Mouse (Mus musculus) megakaryocyte progenitor cell, adult 5-6 weeks (primary cell): Measurements from ENCODE around the gene Ube2j2. TPM values are rescaled to one million over a fixed set of nuclear protein-coding genes. Genes with fewer than 3 reads are reported as not detected.

ENCODE experiments used
- ATAC-seq: replicated peaks from 2 replicates; pipeline ENCODE4 v1.8.0; 2016; ENCODE audit warnings: mild to moderate bottlenecking, moderate TSS enrichment, inconsistent platforms; ENCODE audit not compliant: poor library complexity
- total RNA-seq, 2 experiments: library from RNA; stranded (forward) in 1 of 2; stranded (reverse) in 1 of 2; fragments of 157-497, 149-512 nt in 1 of 2; fragments of 200-1000 nt in 1 of 2; gene quantifications; 2 replicates each; pipeline versions ENCODE4 v1.2.3 to v1.2.4; 2015 to 2017

The Ube2j2 gene
- 60.5 and 84.8 TPM in 2 replicates for total RNA-seq (2015)
- total RNA-seq (2017) = 97.5 and 98.7 TPM in 2 replicates

DNA sequence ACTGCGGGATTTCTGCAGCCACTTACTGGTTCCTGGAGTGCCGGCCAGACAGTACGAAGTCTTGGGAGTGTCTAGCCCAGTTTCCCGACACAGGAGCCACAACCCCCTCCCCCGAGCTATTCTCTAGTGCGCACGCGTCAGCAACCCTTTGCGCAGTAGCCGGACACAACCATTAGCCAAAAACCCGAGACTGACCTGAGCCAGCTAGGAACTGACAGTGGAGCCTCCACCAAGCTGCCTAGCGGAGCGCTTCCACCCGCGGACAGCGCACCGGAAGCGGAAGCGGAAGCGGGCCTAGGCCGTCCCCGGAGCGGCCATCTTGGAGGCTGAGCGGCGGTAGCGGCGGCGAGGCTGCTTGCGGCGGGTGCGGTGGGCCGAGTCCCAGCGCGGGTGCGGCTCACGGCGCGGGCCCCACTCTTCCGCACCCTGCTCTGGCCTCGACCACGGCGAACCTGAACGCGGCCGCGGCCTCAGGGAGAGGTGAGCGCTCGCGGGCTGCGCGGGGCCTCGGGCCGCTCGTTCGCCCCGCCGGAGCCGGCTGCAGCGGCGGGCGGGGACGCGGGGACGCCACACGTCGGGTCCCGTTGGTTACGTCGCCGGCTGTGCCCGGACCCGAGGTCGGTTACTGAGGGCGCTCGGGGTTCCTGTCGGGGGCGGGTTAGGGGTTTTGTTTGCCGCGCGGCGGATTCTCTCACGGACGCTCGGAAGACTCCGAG is at the start of gene Ube2j2:
TSS of gene Ube2j2 (plus strand) at position 298 of the 716 bp plus-strand sequence.
- ATAC-seq = peak; percentile 95

DNA sequence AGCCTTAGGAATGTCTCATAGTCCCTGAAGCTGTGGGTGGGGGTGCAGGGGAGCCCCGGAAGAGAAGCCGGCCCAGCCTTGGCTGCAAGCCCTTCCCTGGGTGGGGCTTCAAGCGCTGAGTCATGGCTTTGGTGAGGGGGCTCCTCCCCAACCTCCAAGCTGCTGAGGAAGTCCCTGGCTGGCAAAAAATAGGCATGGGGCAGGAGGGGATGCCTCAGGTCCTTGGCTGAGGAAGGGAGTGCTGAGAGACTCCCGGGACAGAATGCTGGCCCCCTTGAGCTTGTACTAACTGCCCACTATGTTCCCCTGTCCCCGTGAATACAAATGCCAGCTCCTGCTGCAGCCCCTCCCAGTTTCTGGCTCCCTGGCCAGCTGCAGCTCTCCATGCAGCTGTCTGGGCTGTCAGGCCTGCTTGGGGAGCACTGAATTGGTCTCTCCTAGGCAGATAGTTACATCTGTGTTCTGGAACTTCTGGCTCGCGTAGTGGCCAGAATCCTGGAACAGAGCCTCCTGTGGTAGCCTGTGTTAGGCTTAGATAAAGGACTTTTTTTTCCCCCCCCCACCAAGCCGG is 49.2 kb upstream of the Ube2j2 start:
- peak; percentile 46 for ATAC-seq

DNA sequence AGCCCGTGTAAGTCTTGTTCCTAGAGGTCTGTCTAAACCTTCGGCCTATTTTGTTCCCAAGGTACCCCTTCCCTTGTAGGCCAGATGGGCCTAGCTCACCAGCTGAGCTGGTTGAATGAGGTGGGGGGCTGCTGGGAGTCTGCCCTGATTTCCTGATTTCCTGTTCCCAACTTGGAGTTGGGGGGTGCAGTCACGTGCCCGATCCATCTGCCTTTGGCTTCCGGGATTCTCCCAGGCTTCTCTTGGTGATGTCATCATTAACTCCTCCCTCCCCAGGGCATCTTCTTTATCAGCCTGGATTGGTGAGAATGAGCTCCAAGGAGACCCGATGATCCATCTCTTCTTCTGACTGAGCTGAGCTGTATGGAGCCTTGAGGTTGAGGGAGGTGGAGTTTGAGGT is 48.4 kb upstream of the Ube2j2 start:
- ATAC-seq = no peak

- ATAC-seq = no peak
Observed at GRCm38 (mm10) chr4:155895826-155896225, 47.8 kb upstream of the Ube2j2 start.

- no peak for ATAC-seq
Observed at GRCm38 (mm10) chr4:155896461-155896860, 47.2 kb upstream of the Ube2j2 start.

- ATAC-seq = no peak
Observed at GRCm38 (mm10) chr4:155898318-155898717, 45.3 kb upstream of the Ube2j2 start.

DNA sequence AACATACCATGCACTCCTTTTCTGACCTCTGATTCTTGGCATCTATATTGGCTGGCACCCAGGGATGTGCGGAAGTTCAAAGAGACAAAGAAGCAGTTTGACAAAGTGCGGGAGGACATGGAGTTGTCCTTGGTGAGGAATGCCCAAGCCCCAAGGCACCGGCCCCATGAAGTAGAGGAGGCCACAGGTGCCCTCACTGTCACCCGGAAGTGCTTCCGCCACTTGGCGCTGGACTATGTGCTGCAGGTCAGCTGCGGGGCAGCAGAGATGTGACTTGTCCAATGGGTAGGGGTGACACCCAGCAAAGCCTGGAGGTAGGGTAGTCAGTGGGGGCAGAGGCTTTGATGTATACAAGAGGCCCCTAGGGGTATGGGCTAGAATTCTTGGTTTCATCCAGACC is 44.3 kb upstream of the Ube2j2 start:
- ATAC-seq = no peak

- no peak for ATAC-seq
Observed at GRCm38 (mm10) chr4:155901205-155901604, 42.4 kb upstream of the Ube2j2 start.

DNA sequence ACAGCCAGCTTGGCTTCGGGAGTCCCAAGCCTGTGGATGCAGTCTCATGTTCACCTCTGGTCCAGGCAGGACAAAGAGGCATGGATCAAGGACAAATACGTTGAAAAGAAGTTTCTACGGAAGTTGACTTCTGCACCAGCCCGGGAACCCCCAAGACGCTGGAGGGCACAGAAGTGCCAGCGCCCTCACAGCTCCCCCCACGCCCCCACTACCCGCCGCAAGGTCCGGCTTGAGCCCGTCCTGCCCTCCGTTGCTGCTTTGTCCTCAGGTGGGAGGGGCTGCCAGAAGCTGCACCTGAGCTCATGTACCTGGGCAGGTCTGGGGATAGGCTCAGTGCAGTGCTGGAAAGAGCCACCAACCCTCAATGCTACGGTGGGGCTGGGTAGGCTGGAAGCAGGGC is 40.4 kb upstream of the Ube2j2 start:
- ATAC-seq = no peak

DNA sequence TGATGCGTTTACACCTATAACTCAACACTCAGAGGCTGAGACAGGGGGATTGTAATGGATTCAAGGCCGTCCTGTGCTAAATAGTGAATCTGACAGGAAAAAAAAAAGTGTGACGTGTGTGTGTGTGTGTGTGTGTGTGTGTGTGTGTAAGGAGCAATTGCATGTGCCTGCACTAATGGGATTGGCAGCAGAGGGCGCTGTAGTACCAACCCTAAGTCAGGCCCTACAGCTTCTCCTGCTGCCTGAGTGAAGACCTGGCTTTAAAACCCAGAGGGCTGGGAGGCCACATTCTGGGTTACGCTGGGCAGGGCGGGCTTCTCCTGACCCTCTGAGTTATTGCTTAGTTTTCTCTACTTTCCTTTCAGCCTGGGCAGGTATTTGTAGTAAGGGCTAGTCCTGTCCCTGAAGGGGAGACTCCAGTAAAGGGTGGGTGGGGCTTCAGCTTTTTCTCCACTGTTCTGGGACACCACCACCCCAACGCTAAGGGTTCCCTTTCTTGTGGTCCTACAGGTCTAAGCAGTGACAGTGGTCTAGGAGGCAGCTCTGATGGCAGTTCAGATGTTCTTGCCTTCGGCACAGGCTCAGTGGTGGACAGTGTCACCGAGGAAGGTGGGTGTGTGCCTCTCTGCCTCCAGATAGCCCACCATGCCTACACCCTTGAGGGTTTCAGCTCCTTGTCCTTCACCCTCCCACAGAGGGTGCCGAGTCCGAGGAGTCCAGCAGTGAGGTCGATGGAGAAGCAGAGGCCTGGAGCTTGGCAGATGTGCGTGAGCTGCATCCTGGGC is 39.1 kb upstream of the Ube2j2 start:
- peak; percentile 59 for ATAC-seq

- no peak for ATAC-seq
Observed at GRCm38 (mm10) chr4:155905634-155906033, 38.0 kb upstream of the Ube2j2 start.

DNA sequence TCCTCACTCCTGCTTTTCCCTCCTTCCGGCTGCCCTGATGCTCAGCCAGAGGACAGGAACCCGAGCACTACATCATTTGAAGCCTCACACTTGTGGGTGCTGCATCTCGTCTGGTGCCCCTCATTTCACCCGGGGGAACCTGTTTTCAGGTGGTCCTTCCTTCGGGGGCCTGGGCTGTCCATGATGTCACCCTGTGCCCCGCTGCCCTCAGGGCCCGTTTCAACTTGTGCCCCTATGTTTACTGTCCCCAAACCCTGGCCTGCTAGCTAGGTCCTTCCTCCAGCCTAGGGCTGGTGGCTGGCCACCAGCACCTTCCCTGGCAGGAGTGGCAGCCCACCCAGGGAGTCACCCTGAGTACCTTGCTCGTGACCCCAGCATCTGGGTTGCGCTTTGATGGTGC is 37.5 kb upstream of the Ube2j2 start:
- ATAC-seq = no peak

DNA sequence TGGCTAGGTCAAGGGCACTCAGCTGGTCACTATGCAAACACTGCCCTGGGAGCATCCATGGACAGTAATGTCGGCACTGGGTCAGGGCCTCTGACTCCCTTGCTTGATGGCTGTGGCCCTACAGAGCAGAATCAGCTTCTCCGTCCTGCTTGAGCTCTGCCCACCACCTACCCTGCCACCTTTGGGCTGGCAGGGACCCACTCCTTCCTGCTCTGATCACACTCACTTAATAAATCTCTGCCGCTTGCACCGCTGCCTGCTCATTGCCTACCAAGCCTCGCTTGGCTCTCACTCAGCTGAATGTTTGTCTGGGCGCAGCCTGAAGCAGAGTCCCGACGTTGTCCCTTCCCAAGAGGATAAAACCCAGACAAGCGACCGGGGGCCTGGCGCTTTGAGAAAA is 36.6 kb upstream of the Ube2j2 start:
- no peak for ATAC-seq

DNA sequence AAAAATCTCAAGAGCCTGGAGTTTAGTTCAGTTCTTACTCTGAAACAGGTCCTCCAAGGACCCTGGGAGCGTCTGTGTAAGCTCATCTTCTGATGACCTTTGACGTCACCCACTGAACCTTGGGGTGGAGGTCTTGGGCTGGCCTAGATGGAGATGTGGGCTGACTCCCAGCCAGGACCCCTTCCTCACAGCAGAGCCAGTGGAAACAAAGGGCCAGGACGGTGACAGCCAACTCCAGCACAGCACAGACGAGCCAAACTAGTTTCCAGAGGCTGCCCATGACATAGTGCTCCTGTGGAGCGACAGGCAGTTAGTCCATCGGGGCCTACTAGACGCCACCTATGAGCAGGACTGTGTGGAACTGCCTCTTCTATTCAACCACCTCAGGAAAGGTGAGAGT is 35.4 kb upstream of the Ube2j2 start:
- no peak for ATAC-seq

- ATAC-seq = no peak
Observed at GRCm38 (mm10) chr4:155908751-155909150, 34.9 kb upstream of the Ube2j2 start.

DNA sequence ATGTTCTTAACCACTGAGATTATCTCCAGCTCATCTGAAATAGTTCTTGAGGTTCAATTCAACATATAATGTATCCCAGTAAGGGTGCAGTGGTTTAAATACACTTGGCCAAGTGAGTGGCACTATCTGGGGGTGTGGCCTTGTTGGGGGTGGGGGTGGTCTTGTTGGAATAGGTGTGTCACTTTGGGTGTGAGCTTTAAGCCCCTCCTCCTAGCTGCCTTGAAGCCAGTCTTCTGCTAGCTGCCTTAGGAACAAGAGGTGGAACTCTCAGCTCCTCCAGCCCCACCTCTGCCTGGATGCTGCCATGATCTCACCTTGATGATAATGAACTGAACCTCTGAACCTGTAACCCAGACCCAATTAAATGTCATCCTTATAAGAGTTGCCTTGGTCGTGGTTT is 11.6 kb upstream of the Ube2j2 start:
- ATAC-seq = no peak

- ATAC-seq = peak; percentile 19
Observed at GRCm38 (mm10) chr4:155943049-155943452, 580 bp upstream of the Ube2j2 start.

DNA sequence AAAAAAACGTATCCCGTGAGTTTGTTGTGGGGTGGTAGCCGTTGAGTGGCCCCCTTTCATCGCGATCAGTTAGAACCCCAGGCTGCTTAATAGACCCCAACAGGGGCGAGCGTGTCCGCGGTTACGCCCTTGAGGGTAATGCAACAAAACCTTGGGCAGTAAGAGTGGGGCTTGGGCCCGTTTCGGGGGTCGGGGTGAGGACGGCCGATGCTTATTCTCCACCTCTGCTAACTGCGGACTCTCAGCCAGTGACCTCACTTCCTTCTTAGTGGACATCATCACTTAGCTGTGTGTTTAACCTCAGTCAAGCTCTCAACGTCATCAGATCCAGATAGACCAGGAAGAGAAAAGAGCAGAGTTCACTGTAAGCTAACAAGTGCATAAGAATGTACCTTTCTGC is 640 bp downstream of the Ube2j2 start:
- peak; percentile 52 for ATAC-seq

- ATAC-seq = no peak
Observed at GRCm38 (mm10) chr4:155947094-155947493, 3.5 kb downstream of the Ube2j2 start.

DNA sequence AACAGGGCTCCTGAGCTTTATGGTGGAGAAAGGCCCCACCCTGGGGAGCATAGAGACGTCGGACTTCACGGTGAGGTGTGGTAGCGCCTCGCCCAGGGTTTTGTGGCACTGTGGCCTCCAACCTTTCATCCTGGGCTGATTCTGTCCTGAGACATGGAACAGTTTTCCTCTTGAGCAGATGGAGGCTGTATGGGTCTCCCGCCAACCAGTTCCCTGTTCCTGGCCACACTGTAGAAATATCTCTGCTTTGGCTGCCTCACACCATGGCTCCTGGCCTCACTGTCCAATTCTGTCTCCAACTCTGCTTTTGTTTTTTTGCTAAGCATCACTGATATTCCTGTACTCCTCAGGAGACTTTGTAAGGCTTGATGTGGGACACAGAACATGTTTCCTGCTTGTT is 11.9 kb downstream of the Ube2j2 start:
- no peak for ATAC-seq

DNA sequence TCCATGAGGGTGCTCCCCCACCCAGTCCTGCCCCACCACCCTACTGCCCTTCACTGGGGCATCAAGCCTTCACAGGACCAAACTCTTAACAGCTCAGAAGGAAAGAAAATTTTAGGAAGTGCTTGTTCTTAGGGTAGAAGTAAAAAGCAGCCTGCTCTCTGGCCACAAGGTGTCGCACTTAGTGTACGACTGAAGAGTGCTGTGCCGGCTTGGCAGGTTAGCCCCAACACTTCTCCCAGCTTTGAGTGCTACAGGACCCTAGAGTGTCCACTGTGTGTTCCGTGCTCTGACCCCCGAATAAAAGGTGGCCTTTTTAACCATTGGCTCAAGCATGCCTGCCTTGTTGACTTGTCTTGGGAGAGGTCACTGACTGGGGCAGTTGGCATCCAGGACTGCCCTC is 15.6 kb downstream of the Ube2j2 start:
- peak; percentile 69 for ATAC-seq
